Mouse (Mus musculus) intestine, embryonic 14.5 days (tissue): ENCODE data around the gene Acer3. TPM values are rescaled to one million over a fixed set of nuclear protein-coding genes. Genes with fewer than 3 reads are reported as not detected.

Experiments used
- ATAC-seq: fragments of 200-750 bp; cut with Nextera tagmentation; replicated peaks from 2 replicates; pipeline ENCODE4 v1.8.0; 2017; ENCODE audit warnings: low read depth, moderate number of reproducible peaks, moderate TSS enrichment, moderate library complexity; ENCODE audit not compliant: low FRiP score, low TSS enrichment
- DNase-seq: peaks from one replicate; pipeline ENCODE4 v3.0.0-alpha.2; 2018; ENCODE audit warnings: low spot score
- H3K27ac ChIP-seq: fragments of 300-500 bp; sonication (generic); 2 replicates; pipeline ENCODE4 v1.5.1; 2014; ENCODE audit warnings: low read depth, mild to moderate bottlenecking, control low read depth
- H3K27me3 ChIP-seq: fragments of 300-500 bp; sonication (generic); replicated peaks from 2 replicates; pipeline ENCODE4 v1.6.1; 2014; ENCODE audit warnings: low read length, control low read depth; ENCODE audit not compliant: control insufficient read depth, insufficient read depth
- H3K36me3 ChIP-seq: fragments of 300-500 bp; sonication (generic); 2 replicates; pipeline ENCODE4 v1.6.1; 2014; ENCODE audit warnings: low read length, control low read depth; ENCODE audit not compliant: control insufficient read depth, insufficient read depth
- H3K4me1 ChIP-seq: fragments of 300-500 bp; sonication (generic); replicated peaks from 2 replicates; pipeline ENCODE4 v1.6.1; 2014; ENCODE audit warnings: low read length, control low read depth, mixed read lengths; ENCODE audit not compliant: control insufficient read depth, insufficient read depth
- H3K4me2 ChIP-seq: fragments of 300-500 bp; sonication (generic); 2 replicates; pipeline ENCODE4 v1.6.1; 2014; ENCODE audit warnings: low read length
- H3K4me3 ChIP-seq: fragments of 300-500 bp; sonication (generic); 2 replicates; pipeline ENCODE4 v1.5.1; 2014; ENCODE audit warnings: low read depth, low read length, control low read depth, mixed read lengths
- H3K9ac ChIP-seq: fragments of 300-500 bp; sonication (generic); 2 replicates; pipeline ENCODE4 v1.6.1; 2014; ENCODE audit warnings: mild to moderate bottlenecking, low read length
- H3K9me3 ChIP-seq: fragments of 300-500 bp; sonication (generic); 2 replicates; pipeline ENCODE4 v1.6.1; 2016; ENCODE audit warnings: low read length, control low read depth; ENCODE audit not compliant: control insufficient read depth
- WGBS: fragments of 180-500 bp; shearing (Covaris S2); extraction: QIAGEN DNeasy Blood & Tissue Kit; methylation state at CpG from one replicate; pipeline ENCODE4 v1.1.7; 2014; 5-methylcytosine and 5-hydroxymethylcytosine counted together
- polyA plus RNA-seq: library from polyadenylated mRNA; unstranded; fragments of >200 nt; fragmentation: Nextera tagmentation; extraction: Ambion mirVana; gene quantifications from 2 replicates; pipeline ENCODE4 v1.2.1, GENCODE M21; 2014

Gene Acer3
- polyA plus RNA-seq, 1 experiment from 2014 or later, result 21.7 TPM

DNA sequence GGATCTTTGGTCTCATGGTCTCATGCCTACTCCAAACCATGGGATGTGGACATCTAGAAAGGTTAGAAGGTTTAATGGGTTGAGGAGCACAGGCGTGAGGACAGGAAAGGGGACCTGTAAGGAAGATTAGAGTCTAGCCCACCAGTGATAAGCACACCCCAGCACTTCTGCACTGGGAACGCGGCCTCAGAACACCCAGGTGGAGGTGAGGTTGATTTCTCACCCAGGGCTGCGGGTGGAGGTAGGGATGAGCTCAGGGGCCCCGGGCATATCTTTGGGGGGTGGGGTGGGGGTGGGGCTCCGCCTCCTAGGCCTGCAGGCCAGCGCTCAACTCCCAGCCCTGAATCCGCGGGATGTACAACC lies 143.5 kb downstream of the Acer3 start:
- H3K36me3 ChIP-seq, result no peaks in the 10 kb centered on the region
- H3K4me1 ChIP-seq, result peaks cover 3% of the 10 kb centered on the region; the same call in 1 of the 2 replicates
- ATAC-seq (no peak), DNase-seq (peak; percentile 60)
- H3K27me3 ChIP-seq, result no peaks in the 10 kb centered on the region
- H3K9me3 ChIP-seq, result no peaks in the 10 kb centered on the region
- H3K9ac ChIP-seq, result peak overlapping the region; percentile 55
- peak overlapping the region; percentile 76 for H3K4me2 ChIP-seq
- 8% methylated on average over 9 of the region's 9 CpGs for WGBS
- peak overlapping the region; percentile 82 for H3K4me3 ChIP-seq
- no peak overlapping the region; the same call in 1 of the 2 replicates for H3K27ac ChIP-seq

DNA sequence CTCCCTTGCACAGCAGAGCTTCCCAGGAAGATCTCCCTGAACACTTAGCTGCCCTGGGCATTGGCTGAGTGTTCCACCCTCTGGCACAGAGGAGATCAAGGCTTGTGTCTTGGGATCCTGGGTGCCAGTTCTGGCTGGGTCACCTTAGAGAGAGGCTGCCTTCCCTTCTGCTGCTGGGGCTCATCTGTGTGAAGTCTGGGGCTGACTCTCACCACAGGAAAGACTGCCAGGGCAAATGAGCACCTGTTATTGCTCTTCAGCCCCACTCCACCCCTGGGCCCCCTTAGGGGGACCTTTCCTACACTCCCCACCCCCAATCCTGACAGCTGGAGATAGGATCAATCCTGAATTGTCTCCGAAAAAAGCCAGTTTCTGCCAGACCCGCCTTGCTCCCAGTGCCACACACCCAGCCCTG lies 143.9 kb downstream of the Acer3 start:
- H3K9me3 ChIP-seq, result no peaks in the 10 kb centered on the region
- H3K4me2 ChIP-seq, result peak overlapping the region; percentile 76
- no peaks in the 10 kb centered on the region for H3K27me3 ChIP-seq
- H3K9ac ChIP-seq, result no peak overlapping the region
- DNase-seq (no peak), ATAC-seq (no peak)
- H3K27ac ChIP-seq, result no peak overlapping the region
- no peaks in the 10 kb centered on the region for H3K36me3 ChIP-seq
- H3K4me1 ChIP-seq, result peaks cover 3% of the 10 kb centered on the region; the same call in 1 of the 2 replicates
- 58% methylated on average over 2 of the region's 2 CpGs for WGBS
- peak overlapping the region; percentile 82; the same call in 1 of the 2 replicates for H3K4me3 ChIP-seq

DNA sequence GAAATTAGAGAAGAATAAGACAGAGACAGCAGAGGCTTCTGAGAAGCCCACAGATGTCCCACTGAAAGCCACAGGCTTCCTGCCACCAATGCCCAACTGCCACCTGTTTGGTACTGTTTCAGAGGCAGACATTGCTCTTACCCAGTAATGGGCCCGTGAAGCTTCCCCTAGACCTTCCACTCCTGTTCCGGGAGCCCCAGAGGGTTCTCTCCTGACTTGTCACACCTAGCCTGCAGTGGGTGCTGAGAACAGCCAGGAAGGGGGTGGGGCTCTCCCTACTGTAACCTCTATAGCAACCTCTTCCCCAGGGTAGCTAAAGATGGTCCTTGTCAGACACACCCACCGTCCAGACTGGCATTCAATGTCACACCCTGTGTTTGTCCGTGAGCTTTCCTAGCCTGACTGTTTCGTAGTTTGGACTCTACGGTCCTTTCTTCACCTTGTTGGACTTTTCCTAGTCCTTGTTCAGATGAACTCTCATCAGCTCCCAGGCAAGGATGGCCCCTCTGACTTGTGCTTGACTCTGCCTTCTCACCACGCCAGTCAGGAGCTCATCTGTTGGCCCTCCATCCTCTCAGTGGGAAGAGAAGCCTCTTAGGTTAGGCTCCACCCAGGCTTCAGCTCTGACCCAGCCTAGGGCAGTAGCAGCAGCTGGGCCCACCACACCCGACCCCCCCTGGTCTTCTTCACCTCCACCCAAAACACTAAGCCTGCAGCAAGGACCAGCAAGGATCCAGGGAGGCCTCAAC lies 144.5 kb downstream of the Acer3 start:
- Histone ChIP-seq H3K36me3 (no peaks in the 10 kb centered on the region), H3K4me3 (peak overlapping the region; percentile 8; the same call in 1 of the 2 replicates), H3K27ac (no peak overlapping the region), H3K9ac (no peak overlapping the region), H3K9me3 (no peaks in the 10 kb centered on the region), H3K4me2 (peak overlapping the region; percentile 76), H3K27me3 (no peaks in the 10 kb centered on the region), H3K4me1 (peaks cover 3% of the 10 kb centered on the region; the same call in 1 of the 2 replicates)
- WGBS, result 66% methylated on average over 8 of the region's 8 CpGs
- no peak for DNase-seq
- ATAC-seq, result no peak

- no peaks in the 10 kb centered on the region for H3K27me3 ChIP-seq
- DNase-seq (no peak), ATAC-seq (no peak)
- no peak overlapping the region for H3K4me3 ChIP-seq
- H3K27ac ChIP-seq, result no peak overlapping the region
- no peak overlapping the region for H3K4me2 ChIP-seq
- 70% methylated on average over 4 of the region's 4 CpGs for WGBS
- no peak overlapping the region for H3K9ac ChIP-seq
- H3K9me3 ChIP-seq, result no peaks in the 10 kb centered on the region
- H3K4me1 ChIP-seq, result peaks cover 3% of the 10 kb centered on the region; the same call in 1 of the 2 replicates
- no peaks in the 10 kb centered on the region for H3K36me3 ChIP-seq
These were observed 145.9 kb downstream of the Acer3 start for GRCm38 (mm10) chr7:98174883-98175755.

DNA sequence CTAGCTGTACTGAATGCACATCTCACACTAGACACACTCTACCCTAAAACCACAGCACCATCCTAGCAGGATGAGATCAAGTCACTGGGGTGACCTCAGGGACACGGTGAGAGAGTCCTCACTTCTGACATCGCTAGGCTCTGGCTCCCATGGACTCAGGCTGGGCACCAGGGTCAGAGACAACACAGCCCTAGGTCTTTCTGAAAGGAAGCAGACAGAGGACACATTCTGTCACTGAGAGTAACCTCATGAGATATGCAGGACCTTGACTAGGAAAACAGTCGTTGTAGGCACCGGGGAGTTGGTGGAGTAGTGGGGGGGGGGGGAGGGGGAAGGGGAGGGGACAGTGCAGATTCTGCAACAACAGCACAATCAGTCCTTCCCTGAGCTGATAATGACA lies 147.6 kb downstream of the Acer3 start:
- Histone ChIP-seq H3K36me3 (no peaks in the 10 kb centered on the region), H3K9ac (no peak overlapping the region), H3K4me2 (no peak overlapping the region), H3K4me1 (peaks cover under 1% of the 10 kb centered on the region; the same call in 1 of the 2 replicates), H3K27ac (no peak overlapping the region), H3K27me3 (no peaks in the 10 kb centered on the region), H3K4me3 (no peak overlapping the region), H3K9me3 (no peaks in the 10 kb centered on the region)
- 40% methylated on average over 4 of the region's 4 CpGs for WGBS
- ATAC-seq (no peak), DNase-seq (no peak)

DNA sequence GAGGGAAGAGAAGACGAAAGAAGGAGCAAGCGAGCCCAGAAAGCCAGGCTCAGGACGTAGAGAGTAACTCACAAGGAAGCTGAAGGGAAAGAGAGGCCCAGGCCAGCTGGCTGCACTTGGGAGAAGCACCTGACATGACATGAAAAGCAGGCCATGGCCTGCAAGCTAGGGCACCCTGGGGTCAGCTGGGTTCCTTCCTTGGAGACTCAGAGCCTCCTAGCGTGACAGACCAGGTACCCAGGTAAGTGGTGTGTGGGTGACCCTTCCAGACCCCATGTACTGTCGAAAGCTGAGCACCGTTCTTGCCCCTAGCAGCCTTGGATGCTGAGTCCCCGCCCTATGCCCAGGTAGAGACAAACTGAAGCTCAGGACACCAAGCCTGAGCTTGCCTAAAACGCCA lies 148.3 kb downstream of the Acer3 start:
- Histone ChIP-seq H3K36me3 (no peaks in the 10 kb centered on the region), H3K27me3 (no peaks in the 10 kb centered on the region), H3K4me1 (no peaks in the 10 kb centered on the region; the same call in 1 of the 2 replicates), H3K27ac (no peak overlapping the region), H3K9me3 (no peaks in the 10 kb centered on the region), H3K9ac (no peak overlapping the region), H3K4me2 (no peak overlapping the region), H3K4me3 (no peak overlapping the region)
- DNase-seq (no peak), ATAC-seq (no peak)
- 80% methylated on average over 8 of the region's 8 CpGs for WGBS

DNA sequence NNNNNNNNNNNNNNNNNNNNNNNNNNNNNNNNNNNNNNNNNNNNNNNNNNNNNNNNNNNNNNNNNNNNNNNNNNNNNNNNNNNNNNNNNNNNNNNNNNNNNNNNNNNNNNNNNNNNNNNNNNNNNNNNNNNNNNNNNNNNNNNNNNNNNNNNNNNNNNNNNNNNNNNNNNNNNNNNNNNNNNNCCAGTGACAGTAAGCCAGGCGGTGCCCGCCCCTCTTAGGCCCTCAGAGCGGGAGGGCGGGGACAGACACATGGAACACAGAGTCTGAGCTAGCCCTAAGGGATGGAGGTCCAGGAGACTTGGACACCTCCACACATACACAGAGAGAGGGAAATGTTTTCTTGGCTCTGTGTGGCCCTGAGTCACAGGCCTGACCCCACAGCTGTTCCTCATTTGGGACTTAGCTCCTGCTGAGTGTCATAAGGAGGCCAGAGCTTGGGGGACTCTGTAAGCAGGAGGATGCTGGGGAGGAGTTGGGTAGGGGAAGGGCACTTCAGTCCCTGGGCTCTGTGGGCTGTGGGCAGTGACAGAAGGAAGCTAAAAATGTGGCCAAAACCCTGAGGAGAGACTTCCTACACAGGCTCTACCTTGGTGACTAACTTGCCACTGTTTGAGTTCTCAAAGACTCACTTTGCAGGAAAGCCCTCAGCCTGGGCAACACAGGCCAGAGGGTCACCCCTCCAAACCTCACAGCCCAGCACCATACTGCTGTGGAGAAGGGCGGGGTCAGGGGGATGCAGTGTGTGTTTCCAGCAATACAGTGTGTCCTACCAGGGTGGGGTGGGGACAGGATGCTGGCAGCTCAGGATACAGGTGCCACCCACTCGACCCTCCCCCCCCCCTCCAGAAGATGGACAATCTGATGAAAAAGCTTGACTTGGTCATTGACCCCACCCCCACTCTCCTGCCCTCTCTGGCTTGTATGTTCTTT lies 149.6 kb downstream of the Acer3 start:
- H3K4me2 ChIP-seq, result no peak overlapping the region
- H3K27ac ChIP-seq, result no peak overlapping the region
- DNase-seq, result no peak
- WGBS, result 68% methylated on average over 6 of the region's 6 CpGs
- no peak overlapping the region for H3K4me3 ChIP-seq
- ATAC-seq, result no peak; the same call in 1 of the 2 replicates
- no peak overlapping the region for H3K9ac ChIP-seq
- no peaks in the 10 kb centered on the region for H3K36me3 ChIP-seq
- H3K27me3 ChIP-seq, result no peaks in the 10 kb centered on the region
- H3K9me3 ChIP-seq, result no peaks in the 10 kb centered on the region
- H3K4me1 ChIP-seq, result no peaks in the 10 kb centered on the region; the same call in 1 of the 2 replicates

GRCm38 (mm10) chr7:98164999-98165528 lies 155.9 kb downstream of the Acer3 start:
- ATAC-seq (no peak), DNase-seq (no peak)
- Histone ChIP-seq H3K9ac (no peak overlapping the region), H3K4me2 (no peak overlapping the region), H3K4me1 (peaks cover 18% of the 10 kb centered on the region), H3K27ac (0 out of 2 replicates have a peak overlapping the region, but pooled peaks have one; percentile 11), H3K27me3 (no peaks in the 10 kb centered on the region), H3K4me3 (no peak overlapping the region), H3K36me3 (no peaks in the 10 kb centered on the region), H3K9me3 (no peaks in the 10 kb centered on the region)
- WGBS, result 53% methylated on average over 10 of the region's 10 CpGs
